Mouse (Mus musculus): ENCODE results near the gene Nfia.

DNA sequence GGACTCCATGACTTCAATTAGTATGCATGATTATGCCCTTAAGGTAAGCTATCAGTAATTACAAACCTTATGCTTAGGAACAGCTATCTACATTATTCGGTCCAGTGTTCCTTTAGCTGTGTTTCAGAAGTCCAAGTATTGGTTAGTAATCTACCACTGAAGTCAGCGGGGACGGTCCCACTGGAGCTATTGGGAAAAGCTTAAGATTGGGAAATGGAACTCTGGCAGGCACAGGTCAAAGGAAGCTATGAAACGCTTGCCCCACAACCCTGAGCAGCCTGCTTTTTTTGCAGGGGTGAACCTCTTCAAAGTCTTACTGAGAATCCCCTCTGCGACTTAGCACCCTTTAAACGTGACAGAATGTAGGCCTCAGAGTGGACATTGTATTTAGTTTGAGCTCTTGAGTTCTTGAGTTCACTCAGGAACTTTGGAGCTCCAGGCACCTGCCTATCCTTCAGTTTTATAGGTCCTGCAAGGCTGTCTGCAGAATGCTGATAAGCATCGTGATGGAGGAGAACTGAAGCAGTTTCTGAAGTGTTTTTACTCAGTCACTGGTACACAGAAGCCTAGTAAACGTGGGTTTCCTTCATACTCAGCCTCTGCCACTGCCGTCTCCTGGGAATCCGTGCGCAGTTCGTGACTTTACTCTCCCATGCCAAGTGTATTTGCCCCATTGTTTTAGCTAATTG is 127.9 kb downstream of the Nfia start:
- TF ChIP-seq POLR2A (IDR thresholded peaks at IDR 0.05; ENCODE audit: low read depth, low read length), result no peak
- TF ChIP-seq CTCF (IDR thresholded peaks at IDR 0.05; ENCODE audit: borderline replicate concordance, insufficient read depth, low read length), result no peak

Measured in embryonic fibroblast, embryonic 13.5 days (primary cell).